Mouse (Mus musculus) kidney, postnatal 0 days (tissue): ENCODE measurements at regions not wholly inside any gene's neighbourhood (a gene's known extent, or its start where the extent isn't known, plus 50 kb on each side); places are given as distances from the start of the nearest gene placed in this dataset.

Experiments used
- ATAC-seq: fragments of 200-750 bp; cut with Nextera tagmentation; replicated peaks from 2 replicates; pipeline ENCODE4 v1.8.0; 2017; ENCODE audit warnings: low read depth, moderate number of reproducible peaks, moderate TSS enrichment, moderate library complexity; ENCODE audit not compliant: low FRiP score
- DNase-seq: peaks from one replicate; pipeline ENCODE4 v3.0.0-alpha.2; 2016; ENCODE audit warnings: low spot score
- H3K27ac ChIP-seq: fragments of 300-500 bp; sonication (generic); 2 replicates; pipeline ENCODE4 v1.5.1; 2014; ENCODE audit warnings: mild to moderate bottlenecking
- H3K27me3 ChIP-seq: fragments of 300-500 bp; sonication (generic); 2 replicates; pipeline ENCODE4 v1.6.1; 2014; ENCODE audit warnings: low read length, mixed read lengths; ENCODE audit not compliant: insufficient read depth
- H3K36me3 ChIP-seq: fragments of 300-500 bp; sonication (generic); 2 replicates; pipeline ENCODE4 v1.6.1; 2014; ENCODE audit warnings: low read length, mixed read lengths; ENCODE audit not compliant: insufficient read depth
- H3K4me1 ChIP-seq: fragments of 300-500 bp; sonication (generic); replicated peaks from 2 replicates; pipeline ENCODE4 v1.6.1; 2014; ENCODE audit warnings: antibody characterized with exemption, low read length, mixed read lengths; ENCODE audit not compliant: insufficient read depth
- H3K4me2 ChIP-seq: fragments of 300-500 bp; sonication (generic); 2 replicates; pipeline ENCODE4 v1.6.1; 2014; ENCODE audit warnings: mild to moderate bottlenecking, low read length, moderate library complexity, mixed read lengths
- H3K4me3 ChIP-seq: fragments of 300-500 bp; sonication (generic); replicated peaks from 2 replicates; pipeline ENCODE4 v1.5.1; 2014; ENCODE audit warnings: low read depth, low read length
- H3K9ac ChIP-seq: fragments of 300-500 bp; sonication (generic); 2 replicates; pipeline ENCODE4 v1.6.1; 2014; ENCODE audit warnings: low read depth, low read length
- H3K9me3 ChIP-seq: fragments of 300-500 bp; sonication (generic); replicated peaks from 2 replicates; pipeline ENCODE4 v1.6.1; 2016; ENCODE audit warnings: low read length, inconsistent platforms, mixed read lengths
- CTCF ChIP-seq: IDR thresholded peaks from 2 replicates; pipeline ENCODE4 v1.5.1; 2016; ENCODE audit warnings: antibody characterized with exemption, low read depth, mild to moderate bottlenecking, moderate library complexity
- WGBS: fragments of 180-500 bp; shearing (Covaris S2); extraction: QIAGEN DNeasy Blood & Tissue Kit; methylation state at CpG from one replicate; pipeline ENCODE4 v1.1.7; 2014; 5-methylcytosine and 5-hydroxymethylcytosine counted together

GRCm38 (mm10) chr12:10275226-10275625, 94.5 kb upstream of the Nt5c1b start:
- H3K9me3 ChIP-seq = no peaks in the 10 kb centered on the region
- no peak overlapping the region for H3K4me3 ChIP-seq
- H3K27me3 ChIP-seq = no peaks in the 10 kb centered on the region
- no peak for ATAC-seq
- no peaks in the 10 kb centered on the region for H3K36me3 ChIP-seq
- DNase-seq = peak; percentile 44
- no peak overlapping the region for H3K9ac ChIP-seq
- no peak overlapping the region for H3K27ac ChIP-seq
- H3K4me1 ChIP-seq = no peaks in the 10 kb centered on the region
- H3K4me2 ChIP-seq = no peak overlapping the region
- WGBS = 20% methylated on average over 1 of the region's 1 CpGs
- no peak for TF ChIP-seq CTCF

- WGBS = 20% methylated on average over 4 of the region's 4 CpGs
- no peak for ATAC-seq
- H3K4me3 ChIP-seq = no peak overlapping the region
Observed at GRCm38 (mm10) chr12:10292646-10293045, 77.1 kb upstream of the Nt5c1b start.

GRCm38 (mm10) chr12:10305970-10306369, 63.8 kb upstream of the Nt5c1b start:
- DNase-seq = peak; percentile 90
- no peak overlapping the region for H3K4me2 ChIP-seq
- H3K36me3 ChIP-seq = no peaks in the 10 kb centered on the region
- no peaks in the 10 kb centered on the region for H3K27me3 ChIP-seq
- no peak overlapping the region for H3K27ac ChIP-seq
- H3K4me3 ChIP-seq = no peak overlapping the region
- H3K4me1 ChIP-seq = no peaks in the 10 kb centered on the region
- no peak for TF ChIP-seq CTCF
- peak; percentile 85 for ATAC-seq
- H3K9me3 ChIP-seq = no peaks in the 10 kb centered on the region
- no peak overlapping the region for H3K9ac ChIP-seq

More at GRCm38 (mm10) chr12:10292646-10293045, 77.1 kb upstream of the Nt5c1b start:
- H3K36me3 ChIP-seq = no peaks in the 10 kb centered on the region
- H3K27ac ChIP-seq = no peak overlapping the region
- H3K9ac ChIP-seq = no peak overlapping the region
- peak; percentile 23 for DNase-seq
- no peak for TF ChIP-seq CTCF
- no peaks in the 10 kb centered on the region for H3K4me1 ChIP-seq
- H3K9me3 ChIP-seq = no peaks in the 10 kb centered on the region
- H3K27me3 ChIP-seq = no peaks in the 10 kb centered on the region
- no peak overlapping the region for H3K4me2 ChIP-seq
